Mouse (Mus musculus): ENCODE measurements around the gene Cpt1b.

- no peak for TF ChIP-seq POLR2A (IDR thresholded peaks at IDR 0.05; ENCODE audit: extremely low read depth, insufficient read depth, low read length)
- TF ChIP-seq CTCF (IDR thresholded peaks at IDR 0.05; ENCODE audit: low read depth, low read length), result no peak
Measured at GRCm38 (mm10) chr15:89377362-89377761, 48.3 kb downstream of the Cpt1b start.

Measured in liver, adult 2 months (tissue).